Mouse (Mus musculus) liver, postnatal 0 days (tissue): Measurements from ENCODE around the gene Socs4.

Source experiments
- CTCF ChIP-seq: sonication (generic); IDR thresholded peaks from 2 replicates; pipeline ENCODE4 v1.5.1; 2016; ENCODE audit warnings: antibody characterized with exemption, low read depth
- EP300 ChIP-seq: IDR thresholded peaks from 2 replicates; pipeline ENCODE4 v1.6.1; 2016; ENCODE audit warnings: antibody characterized with exemption, low read depth, mild to moderate bottlenecking

DNA sequence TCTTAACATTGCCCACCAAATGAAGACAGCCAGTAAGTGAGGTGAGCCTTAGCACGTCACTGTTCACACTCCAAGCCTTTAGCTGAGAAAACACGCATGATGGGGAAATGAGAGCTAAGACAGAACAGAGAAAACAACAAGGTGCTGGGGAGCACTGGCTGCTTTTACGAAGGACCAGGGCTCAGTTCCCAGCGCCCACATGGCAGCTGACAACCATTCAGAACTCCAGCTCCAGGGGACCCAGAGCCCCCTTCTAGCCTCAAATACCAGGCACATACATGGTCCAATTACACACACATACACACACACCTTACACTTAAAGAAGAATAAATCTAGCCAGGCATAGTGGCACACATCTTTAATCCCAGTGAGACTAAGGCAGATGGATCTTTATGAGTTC, 7.7 kb upstream of the Socs4 start:
- no peak for TF ChIP-seq EP300
- TF ChIP-seq CTCF, result no peak
